Mouse (Mus musculus) midbrain, embryonic 13.5 days (tissue): ENCODE data around the gene Myo1h. TPM values are rescaled to one million over a fixed set of nuclear protein-coding genes. Genes with fewer than 3 reads are reported as not detected.

Experiments
- ATAC-seq: fragments of 200-750 bp; cut with Nextera tagmentation; 2 replicates; pipeline ENCODE4 v1.8.0; 2017; ENCODE audit warnings: mild to moderate bottlenecking, moderate TSS enrichment, moderate library complexity
- H3K27ac ChIP-seq: fragments of 300-500 bp; sonication (generic); 2 replicates; pipeline ENCODE4 v1.5.1; 2015; ENCODE audit warnings: inconsistent platforms, mild to moderate bottlenecking, moderate library complexity
- H3K27me3 ChIP-seq: fragments of 300-500 bp; sonication (generic); 2 replicates; pipeline ENCODE4 v1.6.1; 2015; ENCODE audit warnings: mild to moderate bottlenecking, inconsistent platforms
- H3K36me3 ChIP-seq: fragments of 300-500 bp; sonication (generic); 2 replicates; pipeline ENCODE4 v1.6.1; 2015; ENCODE audit warnings: mild to moderate bottlenecking, inconsistent platforms
- H3K4me1 ChIP-seq: fragments of 300-500 bp; sonication (generic); replicated peaks from 2 replicates; pipeline ENCODE4 v1.6.1; 2015; ENCODE audit warnings: inconsistent platforms
- H3K4me2 ChIP-seq: fragments of 300-500 bp; sonication (generic); replicated peaks from 2 replicates; pipeline ENCODE4 v1.6.1; 2015; ENCODE audit warnings: moderate library complexity, mild to moderate bottlenecking, inconsistent platforms
- H3K4me3 ChIP-seq: fragments of 300-500 bp; sonication (generic); replicated peaks from 2 replicates; pipeline ENCODE4 v1.5.1; 2015; ENCODE audit warnings: mild to moderate bottlenecking, inconsistent platforms
- H3K9ac ChIP-seq: fragments of 300-500 bp; sonication (generic); replicated peaks from 2 replicates; pipeline ENCODE4 v1.6.1; 2015; ENCODE audit warnings: mild to moderate bottlenecking, inconsistent platforms
- H3K9me3 ChIP-seq: fragments of 300-500 bp; sonication (generic); 2 replicates; pipeline ENCODE4 v1.6.1; 2016; ENCODE audit warnings: mild to moderate bottlenecking, inconsistent platforms
- WGBS: fragments of 180-500 bp; shearing (Covaris S2); methylation state at CpG from one replicate; pipeline ENCODE4 v1.1.7; 2015; 5-methylcytosine and 5-hydroxymethylcytosine counted together
- polyA plus RNA-seq: library from polyadenylated mRNA; unstranded; fragments of >200 nt; fragmentation: Nextera tagmentation; extraction: Ambion mirVana; gene quantifications from 2 replicates; pipeline ENCODE4 v1.2.1, GENCODE M21; 2015

Myo1h gene
- polyA plus RNA-seq, 1 experiment from 2014 or later, result 0.58 TPM

DNA sequence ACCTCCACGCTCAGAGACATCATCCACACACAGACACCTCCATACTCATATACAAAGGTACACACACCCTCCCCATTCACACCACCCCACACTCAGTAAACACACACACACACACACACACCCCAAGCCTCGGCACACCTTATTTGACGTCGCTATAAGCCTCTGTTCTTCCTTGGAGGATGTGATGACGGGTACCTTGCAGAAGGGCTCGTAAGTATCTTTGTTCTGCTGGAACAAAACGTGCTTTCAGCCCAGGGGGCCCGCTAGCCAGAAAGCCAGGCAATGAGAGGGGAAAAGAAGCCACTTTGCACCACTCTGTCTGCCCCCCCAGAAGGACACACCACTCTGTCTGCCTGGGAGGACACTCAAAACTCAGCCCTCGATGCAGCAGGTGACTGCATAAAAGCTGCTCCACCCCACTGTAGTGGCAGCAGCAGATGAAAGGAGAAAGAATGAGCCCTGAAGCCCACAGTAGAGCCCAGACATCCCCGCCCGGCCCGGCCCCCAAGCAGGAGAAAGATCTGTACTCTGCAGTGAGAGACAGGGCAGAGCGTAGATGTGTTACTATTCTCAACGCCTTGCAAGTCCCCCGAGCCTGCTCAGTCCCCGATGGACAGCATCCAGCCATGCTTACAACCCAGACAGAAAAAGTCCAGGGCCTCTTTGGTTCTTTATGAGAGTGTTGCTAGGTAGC, 80.0 kb downstream of the Myo1h start:
- 91% methylated on average over 16 of the region's 16 CpGs for WGBS
- Histone ChIP-seq H3K27ac (no peak overlapping the region), H3K9me3 (no peaks in the 10 kb centered on the region), H3K4me1 (peaks cover 19% of the 10 kb centered on the region), H3K4me3 (no peak overlapping the region), H3K4me2 (no peak overlapping the region), H3K9ac (no peak overlapping the region), H3K27me3 (no peaks in the 10 kb centered on the region), H3K36me3 (peaks cover 100% of the 10 kb centered on the region)
- no peak for ATAC-seq

DNA sequence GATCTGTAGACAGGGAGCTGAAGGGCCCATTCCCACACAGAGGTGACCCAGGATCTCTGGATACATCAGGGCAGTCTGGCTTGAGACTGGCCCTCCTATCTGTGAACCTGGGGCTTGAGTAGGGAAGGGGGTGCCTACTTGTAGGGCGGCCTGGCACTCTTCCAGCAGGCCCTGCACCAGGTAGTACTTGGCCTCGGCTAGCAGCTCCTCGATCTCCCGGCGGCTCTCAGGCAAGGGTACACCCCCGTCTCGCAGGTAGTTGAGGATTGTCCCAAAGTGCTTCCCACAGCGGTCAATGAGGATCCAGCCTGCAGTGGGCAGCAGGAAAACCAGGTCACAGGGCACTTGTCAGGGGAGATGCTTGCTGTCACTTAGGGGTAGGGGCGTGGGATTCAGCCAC, 81.0 kb downstream of the Myo1h start:
- no peak for ATAC-seq
- H3K36me3 ChIP-seq, result peaks cover 100% of the 10 kb centered on the region
- WGBS, result 92% methylated on average over 9 of the region's 9 CpGs

DNA sequence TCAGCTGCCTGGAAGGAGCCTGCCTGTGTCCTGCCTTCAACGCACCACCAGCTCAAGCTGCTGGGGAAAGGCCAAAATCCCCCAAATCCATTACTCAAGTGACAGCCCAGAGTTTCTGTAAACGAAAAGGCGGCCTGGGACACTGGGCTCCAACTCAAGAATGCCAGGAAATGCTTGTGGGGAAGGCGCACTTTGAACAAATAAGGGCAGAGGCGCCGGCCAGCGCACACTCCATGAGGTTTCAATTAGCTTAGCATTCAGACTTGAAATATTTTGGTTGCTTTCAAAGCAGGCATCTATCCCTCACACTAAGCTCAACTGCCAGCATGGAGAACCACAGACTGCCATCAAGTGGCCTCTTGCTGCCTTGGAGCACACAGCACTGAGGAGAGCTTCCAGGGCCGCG, 81.4 kb downstream of the Myo1h start:
- no peak overlapping the region for H3K9ac ChIP-seq
- peaks cover 100% of the 10 kb centered on the region for H3K36me3 ChIP-seq
- H3K4me3 ChIP-seq, result no peak overlapping the region
- 80% methylated on average over 9 of the region's 9 CpGs for WGBS
- peak overlapping the region; percentile 30; the same call in 1 of the 2 replicates for H3K27ac ChIP-seq
- no peak for ATAC-seq
- no peaks in the 10 kb centered on the region for H3K27me3 ChIP-seq
- H3K4me2 ChIP-seq, result no peak overlapping the region
- H3K4me1 ChIP-seq, result peaks cover 19% of the 10 kb centered on the region
- no peaks in the 10 kb centered on the region for H3K9me3 ChIP-seq

More for the DNA sequence above, 81.0 kb downstream of the Myo1h start:
- no peak overlapping the region for H3K4me3 ChIP-seq
- H3K9me3 ChIP-seq, result no peaks in the 10 kb centered on the region
- H3K27me3 ChIP-seq, result no peaks in the 10 kb centered on the region
- peaks cover 19% of the 10 kb centered on the region for H3K4me1 ChIP-seq
- no peak overlapping the region for H3K9ac ChIP-seq
- no peak overlapping the region for H3K27ac ChIP-seq
- H3K4me2 ChIP-seq, result no peak overlapping the region

DNA sequence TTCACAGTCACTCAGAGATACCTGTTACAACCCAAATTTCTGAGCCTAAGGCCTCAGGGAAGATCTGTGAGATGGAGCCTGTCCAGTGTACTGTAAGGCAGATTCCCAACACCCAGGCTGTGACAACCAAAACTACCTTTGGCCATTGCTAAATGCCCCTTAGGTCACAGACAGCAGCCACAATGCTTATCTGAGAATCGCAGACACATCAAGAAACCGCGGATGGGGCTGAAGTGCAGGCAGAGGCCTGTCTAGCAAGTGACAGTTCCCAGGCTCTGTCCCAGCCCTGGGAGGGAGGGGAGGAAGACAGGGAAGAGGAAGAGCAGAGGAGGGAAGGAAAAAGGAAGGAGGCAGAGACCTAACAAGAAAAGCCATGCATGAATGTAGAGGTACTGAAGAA, 82.4 kb downstream of the Myo1h start:
- no peak overlapping the region for H3K4me2 ChIP-seq
- H3K4me3 ChIP-seq, result no peak overlapping the region
- H3K36me3 ChIP-seq, result peaks cover 97% of the 10 kb centered on the region
- H3K27ac ChIP-seq, result no peak overlapping the region
- WGBS, result 93% methylated on average over 3 of the region's 3 CpGs
- H3K9me3 ChIP-seq, result no peaks in the 10 kb centered on the region
- H3K9ac ChIP-seq, result no peak overlapping the region; the same call in 1 of the 2 replicates
- no peaks in the 10 kb centered on the region for H3K27me3 ChIP-seq
- ATAC-seq, result no peak
- peaks cover 23% of the 10 kb centered on the region for H3K4me1 ChIP-seq

DNA sequence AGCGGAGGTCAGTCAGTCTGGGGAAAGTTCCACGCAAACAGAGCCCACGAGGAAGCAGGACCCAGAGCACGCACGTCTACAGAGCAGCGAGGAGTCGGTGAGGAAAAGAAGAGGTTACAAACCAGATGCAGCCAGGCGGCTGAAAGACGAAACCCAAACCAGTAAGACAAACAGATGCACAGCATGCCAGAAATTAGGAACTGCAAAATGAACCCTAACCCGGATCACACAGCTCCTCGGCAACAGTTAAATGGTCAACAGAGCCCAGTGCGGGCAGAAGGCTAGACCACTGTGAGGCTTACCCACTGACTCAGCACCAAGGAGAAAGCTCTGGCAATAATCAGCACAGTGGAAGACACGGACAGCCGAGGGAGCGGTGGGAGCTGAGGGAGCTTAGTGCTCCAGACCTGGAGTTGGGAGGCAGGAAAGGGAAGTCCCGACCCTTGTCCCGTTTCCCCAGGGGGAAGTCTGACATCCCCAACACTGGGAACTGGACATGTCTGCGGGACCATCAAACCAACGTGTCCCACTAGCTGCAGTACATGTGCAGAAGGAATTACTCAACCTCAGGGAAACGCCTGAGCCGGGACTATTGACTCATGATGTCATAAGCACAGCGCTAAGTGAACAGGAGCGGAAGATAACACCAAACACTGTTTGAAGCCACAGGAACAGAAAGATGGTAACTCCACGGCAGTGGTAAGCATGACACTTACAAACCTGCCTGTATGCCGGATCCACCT, 82.9 kb downstream of the Myo1h start:
- Histone ChIP-seq H3K36me3 (peaks cover 95% of the 10 kb centered on the region), H3K4me1 (peaks cover 26% of the 10 kb centered on the region)
- 85% methylated on average over 25 of the region's 25 CpGs for WGBS

DNA sequence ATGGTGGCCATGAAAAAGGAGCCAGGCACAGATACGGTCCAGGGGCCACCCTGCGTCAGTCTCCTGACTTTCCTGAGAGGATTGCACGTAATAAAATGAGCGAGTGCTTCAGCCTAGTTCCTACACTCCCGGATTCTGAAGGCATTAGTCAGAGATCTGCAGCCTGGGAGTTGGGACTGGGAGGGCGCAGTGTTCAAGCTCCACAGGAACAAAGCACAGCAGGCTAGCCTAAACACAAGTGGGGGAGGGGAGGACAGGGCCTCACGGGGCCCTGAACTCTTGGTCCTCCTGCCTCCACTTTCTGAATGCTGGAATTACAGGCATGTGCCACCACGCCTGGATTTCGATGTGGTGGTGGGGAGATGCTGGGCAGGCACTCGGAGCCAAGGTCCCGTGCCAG, 83.6 kb downstream of the Myo1h start:
- H3K4me2 ChIP-seq, result no peak overlapping the region
- H3K4me3 ChIP-seq, result no peak overlapping the region
- H3K27ac ChIP-seq, result 0 out of 2 replicates have a peak overlapping the region, but pooled peaks have one; percentile 9
- no peaks in the 10 kb centered on the region for H3K27me3 ChIP-seq
- H3K9me3 ChIP-seq, result no peaks in the 10 kb centered on the region
- peaks cover 88% of the 10 kb centered on the region for H3K36me3 ChIP-seq
- H3K4me1 ChIP-seq, result peaks cover 32% of the 10 kb centered on the region
- no peak for ATAC-seq
- 42% methylated on average over 11 of the region's 11 CpGs for WGBS
- H3K9ac ChIP-seq, result no peak overlapping the region

More for the DNA sequence above, 82.9 kb downstream of the Myo1h start:
- Histone ChIP-seq H3K4me2 (no peak overlapping the region), H3K9ac (no peak overlapping the region), H3K27ac (0 out of 2 replicates have a peak overlapping the region, but pooled peaks have one; percentile 9), H3K9me3 (no peaks in the 10 kb centered on the region), H3K4me3 (no peak overlapping the region), H3K27me3 (no peaks in the 10 kb centered on the region)
- no peak for ATAC-seq

DNA sequence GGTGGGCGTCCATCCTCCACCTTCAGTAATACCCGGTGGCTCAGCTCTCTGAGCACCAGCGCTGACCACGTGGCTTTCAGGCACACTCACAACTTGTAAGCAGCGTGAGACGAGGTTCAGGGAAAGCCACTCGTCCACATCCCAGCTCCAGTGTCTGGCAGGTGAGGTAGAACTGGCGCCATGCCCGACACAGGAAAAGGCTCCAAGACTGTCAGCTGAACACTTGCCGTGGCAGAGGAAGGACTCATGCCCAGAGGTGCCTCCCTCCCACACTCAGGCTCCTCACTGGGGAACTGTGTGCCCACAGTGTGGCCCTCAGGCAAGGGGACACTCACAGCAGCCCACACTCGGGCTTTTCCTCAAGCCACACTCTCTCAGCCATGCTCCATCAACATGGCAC, 84.2 kb downstream of the Myo1h start:
- Histone ChIP-seq H3K27ac (no peak overlapping the region), H3K36me3 (peaks cover 82% of the 10 kb centered on the region), H3K27me3 (no peaks in the 10 kb centered on the region), H3K4me3 (no peak overlapping the region), H3K9ac (no peak overlapping the region), H3K4me1 (peaks cover 38% of the 10 kb centered on the region), H3K4me2 (no peak overlapping the region), H3K9me3 (no peaks in the 10 kb centered on the region)
- no peak for ATAC-seq
- WGBS, result 74% methylated on average over 11 of the region's 11 CpGs

DNA sequence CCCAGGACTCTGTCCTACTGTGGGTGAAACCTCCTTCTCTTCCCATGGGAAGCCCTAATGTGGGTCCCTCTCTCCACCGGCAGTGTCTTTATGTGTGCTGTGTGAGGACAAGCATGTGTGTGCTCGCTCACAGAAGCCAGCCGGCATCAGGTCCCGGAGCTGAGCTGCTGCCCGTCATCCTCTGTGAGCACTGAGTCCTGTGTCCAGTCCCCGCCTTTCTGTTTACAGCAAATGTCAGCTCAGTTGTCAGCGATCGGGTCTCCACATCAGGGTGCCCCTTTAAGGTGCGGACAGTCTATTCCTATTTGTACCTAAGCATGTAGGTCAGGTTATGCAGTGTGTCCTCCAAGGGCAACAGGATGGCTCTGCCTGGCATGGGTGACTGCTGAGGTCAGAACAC, 84.6 kb downstream of the Myo1h start:
- Histone ChIP-seq H3K4me1 (peaks cover 42% of the 10 kb centered on the region), H3K36me3 (peaks cover 78% of the 10 kb centered on the region)

DNA sequence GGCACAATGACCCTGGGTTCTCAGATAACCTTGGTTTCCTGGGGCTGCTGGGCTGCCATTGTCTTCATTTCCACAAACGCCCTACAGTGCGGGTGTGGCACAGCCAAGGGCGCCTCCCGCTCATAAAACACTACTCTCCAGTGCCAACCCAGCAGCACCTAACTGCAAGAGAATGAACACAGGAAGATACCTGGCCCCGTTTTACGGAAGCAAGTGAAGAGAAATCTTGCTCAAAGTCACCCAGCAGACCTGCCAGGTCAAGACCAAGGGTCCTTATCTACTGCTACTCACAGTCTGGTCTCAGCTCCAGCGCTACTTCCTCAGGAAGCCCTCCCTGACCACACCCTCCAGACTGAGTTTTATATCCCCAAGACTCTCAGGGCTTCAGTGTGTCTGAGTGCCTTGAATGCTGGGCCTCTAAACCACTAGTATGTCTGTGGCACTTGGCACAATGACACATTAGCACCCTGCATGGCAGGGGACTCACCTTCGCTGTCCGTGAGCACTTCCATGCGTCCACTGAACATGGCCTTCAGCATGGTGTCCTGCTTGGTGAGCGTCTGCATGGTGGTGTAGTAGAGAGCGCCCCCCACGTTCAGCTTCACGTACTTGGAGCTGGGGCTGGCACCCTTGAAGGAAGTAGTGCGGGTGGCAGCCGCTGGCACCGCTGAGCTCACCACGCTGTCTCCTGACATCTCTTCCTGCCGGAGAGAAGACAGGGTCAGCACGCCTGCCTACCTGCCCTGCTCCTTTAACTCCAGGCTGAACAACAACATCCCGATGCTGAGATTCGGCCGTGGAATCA, 85.6 kb downstream of the Myo1h start:
- H3K27ac ChIP-seq, result no peak overlapping the region
- no peak for ATAC-seq
- no peak overlapping the region for H3K4me2 ChIP-seq
- H3K9ac ChIP-seq, result no peak overlapping the region
- peaks cover 53% of the 10 kb centered on the region for H3K4me1 ChIP-seq
- peaks cover 68% of the 10 kb centered on the region for H3K36me3 ChIP-seq
- no peaks in the 10 kb centered on the region for H3K27me3 ChIP-seq
- H3K9me3 ChIP-seq, result no peaks in the 10 kb centered on the region
- WGBS, result 93% methylated on average over 23 of the region's 23 CpGs
- no peak overlapping the region for H3K4me3 ChIP-seq

More for the DNA sequence above, 84.6 kb downstream of the Myo1h start:
- Histone ChIP-seq H3K4me2 (no peak overlapping the region), H3K9ac (no peak overlapping the region), H3K27me3 (no peaks in the 10 kb centered on the region), H3K27ac (no peak overlapping the region), H3K4me3 (no peak overlapping the region), H3K9me3 (no peaks in the 10 kb centered on the region)
- 91% methylated on average over 9 of the region's 9 CpGs for WGBS
- ATAC-seq, result no peak

DNA sequence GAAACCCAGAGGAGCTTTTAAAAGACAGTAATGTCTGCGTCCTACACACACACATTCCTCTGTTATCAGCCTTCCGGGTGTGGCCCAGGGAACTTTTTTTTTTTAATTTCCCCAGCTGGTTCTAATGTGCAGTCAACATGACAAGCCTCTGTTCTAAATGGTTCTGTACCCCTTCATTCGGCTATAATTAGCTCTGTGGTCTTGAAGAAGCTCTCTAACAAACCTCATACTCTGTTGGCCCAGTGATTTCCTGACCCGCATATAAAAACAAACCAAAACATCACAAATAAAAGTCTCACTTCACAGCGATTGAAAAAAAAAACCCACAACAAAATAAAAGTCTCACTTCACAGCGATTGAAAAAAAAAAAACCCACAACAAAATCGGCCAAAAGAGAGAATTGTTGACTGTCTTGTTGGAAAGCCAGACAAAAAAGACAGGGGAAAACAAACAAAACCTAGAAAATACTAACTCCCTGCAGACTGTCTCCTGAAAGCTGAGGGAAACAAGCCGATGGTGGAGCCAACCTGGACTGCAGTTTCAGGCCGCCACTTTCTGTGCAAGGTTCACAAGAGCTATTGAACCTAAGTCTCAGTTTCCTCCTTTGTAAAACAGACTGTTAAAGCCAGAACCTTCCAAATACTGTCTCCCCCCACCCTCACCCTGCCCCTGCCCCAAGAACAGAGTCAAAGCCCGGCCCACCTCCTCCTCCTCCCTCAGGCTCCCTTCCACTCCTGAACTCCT, 89.4 kb downstream of the Myo1h start:
- Histone ChIP-seq H3K9ac (peak overlapping the region; percentile 93), H3K36me3 (peaks cover 31% of the 10 kb centered on the region), H3K9me3 (no peaks in the 10 kb centered on the region), H3K4me3 (peak overlapping the region; percentile 93), H3K4me2 (peak overlapping the region; percentile 80), H3K27me3 (no peaks in the 10 kb centered on the region), H3K4me1 (peaks cover 52% of the 10 kb centered on the region), H3K27ac (peak overlapping the region; percentile 30; the same call in 1 of the 2 replicates)
- WGBS, result 86% methylated on average over 10 of the region's 10 CpGs
- ATAC-seq, result no peak

DNA sequence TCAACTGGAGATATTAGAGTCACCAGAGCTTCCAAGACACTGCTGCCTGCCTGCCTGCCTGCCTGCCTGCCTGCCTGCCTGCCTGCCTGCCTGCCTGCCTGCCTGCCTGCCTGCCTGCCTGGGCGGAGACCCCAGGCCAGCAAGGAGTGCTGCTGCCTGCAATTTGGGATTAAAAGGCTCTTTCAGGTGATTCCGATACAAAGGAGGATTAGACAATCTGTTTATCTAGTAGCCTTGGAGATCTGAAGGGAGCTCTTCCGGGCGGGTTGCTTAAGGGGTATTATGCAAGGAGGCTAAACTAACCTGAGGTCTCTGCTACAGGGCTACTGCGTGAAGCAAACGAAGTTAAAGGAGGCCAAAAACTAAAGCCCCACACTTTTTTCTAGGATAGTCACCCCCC, 90.0 kb downstream of the Myo1h start:
- H3K4me2 ChIP-seq, result peak overlapping the region; percentile 80
- 23% methylated on average over 6 of the region's 6 CpGs for WGBS
- 0 out of 2 replicates have a peak overlapping the region, but pooled peaks have one; percentile 30 for H3K27ac ChIP-seq
- H3K4me3 ChIP-seq, result peak overlapping the region; percentile 93
- peaks cover 30% of the 10 kb centered on the region for H3K36me3 ChIP-seq
- no peak for ATAC-seq
- H3K27me3 ChIP-seq, result no peaks in the 10 kb centered on the region
- no peaks in the 10 kb centered on the region for H3K9me3 ChIP-seq
- H3K4me1 ChIP-seq, result peaks cover 50% of the 10 kb centered on the region
- peak overlapping the region; percentile 93 for H3K9ac ChIP-seq
